Mouse (Mus musculus) stomach, postnatal 0 days (tissue): ENCODE measurements at regions not wholly inside any gene's neighbourhood (a gene's known extent, or its start where the extent isn't known, plus 50 kb on each side); places are given as distances from the start of the nearest gene placed in this dataset.
A peak's percentile ranks its signal among the peaks of the same experiment; 100 is the strongest.

Source experiments
- ATAC-seq: fragments of 200-750 bp; cut with Nextera tagmentation; 2 replicates; pipeline ENCODE4 v1.8.0; 2017; ENCODE audit not compliant: low FRiP score, low TSS enrichment
- DNase-seq: peaks from one replicate; pipeline ENCODE4 v3.0.0-alpha.2; 2016; ENCODE audit warnings: low spot score
- H3K27ac ChIP-seq: fragments of 300-500 bp; sonication (generic); replicated peaks from 2 replicates; pipeline ENCODE4 v1.5.1; 2014; ENCODE audit warnings: mild to moderate bottlenecking, control low read depth
- H3K27me3 ChIP-seq: fragments of 300-500 bp; sonication (generic); 2 replicates; pipeline ENCODE4 v1.6.1; 2014; ENCODE audit warnings: low read length; ENCODE audit not compliant: control insufficient read depth, insufficient read depth
- H3K36me3 ChIP-seq: fragments of 300-500 bp; sonication (generic); 2 replicates; pipeline ENCODE4 v1.6.1; 2014; ENCODE audit warnings: low read length, mixed read lengths; ENCODE audit not compliant: control insufficient read depth, insufficient read depth
- H3K4me1 ChIP-seq: fragments of 300-500 bp; sonication (generic); replicated peaks from 2 replicates; pipeline ENCODE4 v1.6.1; 2014; ENCODE audit warnings: antibody characterized with exemption; ENCODE audit not compliant: control insufficient read depth, insufficient read depth
- H3K4me2 ChIP-seq: fragments of 300-500 bp; sonication (generic); replicated peaks from 2 replicates; pipeline ENCODE4 v1.6.1; 2014; ENCODE audit warnings: low read depth, mild to moderate bottlenecking, control low read depth, moderate library complexity
- H3K4me3 ChIP-seq: fragments of 300-500 bp; sonication (generic); 2 replicates; pipeline ENCODE4 v1.5.1; 2014; ENCODE audit warnings: low read depth, low read length, control low read depth
- H3K9ac ChIP-seq: fragments of 300-500 bp; sonication (generic); 2 replicates; pipeline ENCODE4 v1.6.1; 2014; ENCODE audit warnings: mild to moderate bottlenecking, low read length, control low read depth, mixed read lengths
- H3K9me3 ChIP-seq: fragments of 300-500 bp; sonication (generic); 2 replicates; pipeline ENCODE4 v1.6.1; 2016; ENCODE audit warnings: low read length; ENCODE audit not compliant: control insufficient read depth
- CTCF ChIP-seq: IDR thresholded peaks from 2 replicates; pipeline ENCODE4 v1.5.1; 2016; ENCODE audit warnings: antibody characterized with exemption, low read depth, mild to moderate bottlenecking, moderate library complexity
- EP300 ChIP-seq: optimal IDR thresholded peaks from 2 replicates; pipeline ENCODE3; 2016; ENCODE audit warnings: antibody characterized with exemption
- WGBS: fragments of 180-500 bp; shearing (Covaris S2); extraction: QIAGEN DNeasy Blood & Tissue Kit; methylation state at CpG from one replicate; pipeline ENCODE4 v1.1.7; 2014; 5-methylcytosine and 5-hydroxymethylcytosine counted together

DNA sequence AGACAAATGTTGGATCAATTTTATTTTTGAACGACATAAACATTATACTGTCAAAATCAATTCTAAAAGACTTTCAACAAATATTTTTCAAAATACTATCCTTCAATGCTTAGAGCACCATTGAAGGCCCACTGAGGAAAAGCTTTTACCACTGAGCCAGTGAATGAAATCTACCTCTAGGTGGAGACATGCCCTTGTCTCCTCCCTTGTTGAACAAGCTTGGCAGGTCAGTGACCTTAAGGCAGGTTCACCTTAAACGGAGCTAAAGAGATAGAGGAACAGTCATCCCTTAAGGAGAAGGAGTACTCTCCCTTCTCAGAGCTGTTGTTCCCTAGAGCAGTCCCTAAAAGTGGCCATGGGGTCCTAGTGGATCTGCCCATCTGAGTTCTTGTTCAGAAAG is 136.2 kb upstream of the G2e3 start:
- H3K4me1 ChIP-seq: no peaks in the 10 kb centered on the region
- H3K9ac ChIP-seq: no peak overlapping the region
- DNase-seq (no peak), ATAC-seq (no peak)
- TF ChIP-seq CTCF: peak; percentile 42
- no peak for TF ChIP-seq EP300
- no peak overlapping the region for H3K4me2 ChIP-seq
- H3K27me3 ChIP-seq: no peaks in the 10 kb centered on the region
- no peak overlapping the region for H3K4me3 ChIP-seq
- H3K36me3 ChIP-seq: no peaks in the 10 kb centered on the region
- WGBS: 35% methylated on average over 2 of the region's 2 CpGs
- no peak overlapping the region for H3K27ac ChIP-seq
- H3K9me3 ChIP-seq: no peaks in the 10 kb centered on the region

GRCm38 (mm10) chr12:51196289-51196688 is 151.6 kb upstream of the G2e3 start:
- 57% methylated on average over 5 of the region's 5 CpGs for WGBS
- H3K9ac ChIP-seq: no peak overlapping the region
- no peaks in the 10 kb centered on the region for H3K4me1 ChIP-seq
- no peaks in the 10 kb centered on the region for H3K36me3 ChIP-seq
- TF ChIP-seq CTCF: no peak
- no peak for TF ChIP-seq EP300
- H3K9me3 ChIP-seq: no peaks in the 10 kb centered on the region
- peak overlapping the region; percentile 59; the same call in 1 of the 2 replicates for H3K27ac ChIP-seq
- no peaks in the 10 kb centered on the region for H3K27me3 ChIP-seq
- peak; percentile 23 for DNase-seq
- peak; percentile 70 for ATAC-seq
- H3K4me3 ChIP-seq: no peak overlapping the region
- H3K4me2 ChIP-seq: no peak overlapping the region

- Histone ChIP-seq H3K27me3 (no peaks in the 10 kb centered on the region), H3K4me2 (no peak overlapping the region), H3K36me3 (no peaks in the 10 kb centered on the region), H3K9me3 (no peaks in the 10 kb centered on the region), H3K4me3 (no peak overlapping the region), H3K9ac (no peak overlapping the region), H3K4me1 (no peaks in the 10 kb centered on the region), H3K27ac (peak overlapping the region; percentile 63)
- no peak for ATAC-seq
- WGBS: 50% methylated on average over 8 of the region's 8 CpGs
- DNase-seq: no peak
- no peak for TF ChIP-seq EP300
- TF ChIP-seq CTCF: no peak
Measured at GRCm38 (mm10) chr12:51195136-51195535, 152.7 kb upstream of the G2e3 start.

GRCm38 (mm10) chr12:51190754-51191153 is 157.1 kb upstream of the G2e3 start:
- no peak for DNase-seq
- 47% methylated on average over 1 of the region's 1 CpGs for WGBS
- no peak for ATAC-seq

GRCm38 (mm10) chr12:51190186-51190585 is 157.7 kb upstream of the G2e3 start:
- Histone ChIP-seq H3K36me3 (no peaks in the 10 kb centered on the region), H3K4me1 (no peaks in the 10 kb centered on the region), H3K9me3 (no peaks in the 10 kb centered on the region), H3K27me3 (no peaks in the 10 kb centered on the region), H3K27ac (no peak overlapping the region), H3K4me3 (no peak overlapping the region), H3K4me2 (no peak overlapping the region), H3K9ac (no peak overlapping the region)
- 51% methylated on average over 5 of the region's 5 CpGs for WGBS
- TF ChIP-seq CTCF (no peak), EP300 (no peak)
- no peak for DNase-seq
- ATAC-seq: no peak

More at GRCm38 (mm10) chr12:51190754-51191153, 157.1 kb upstream of the G2e3 start:
- no peak overlapping the region for H3K27ac ChIP-seq
- H3K9me3 ChIP-seq: no peaks in the 10 kb centered on the region
- no peaks in the 10 kb centered on the region for H3K4me1 ChIP-seq
- no peaks in the 10 kb centered on the region for H3K36me3 ChIP-seq
- H3K4me2 ChIP-seq: no peak overlapping the region
- H3K9ac ChIP-seq: no peak overlapping the region
- H3K4me3 ChIP-seq: no peak overlapping the region
- TF ChIP-seq CTCF: no peak
- TF ChIP-seq EP300: no peak
- no peaks in the 10 kb centered on the region for H3K27me3 ChIP-seq

DNA sequence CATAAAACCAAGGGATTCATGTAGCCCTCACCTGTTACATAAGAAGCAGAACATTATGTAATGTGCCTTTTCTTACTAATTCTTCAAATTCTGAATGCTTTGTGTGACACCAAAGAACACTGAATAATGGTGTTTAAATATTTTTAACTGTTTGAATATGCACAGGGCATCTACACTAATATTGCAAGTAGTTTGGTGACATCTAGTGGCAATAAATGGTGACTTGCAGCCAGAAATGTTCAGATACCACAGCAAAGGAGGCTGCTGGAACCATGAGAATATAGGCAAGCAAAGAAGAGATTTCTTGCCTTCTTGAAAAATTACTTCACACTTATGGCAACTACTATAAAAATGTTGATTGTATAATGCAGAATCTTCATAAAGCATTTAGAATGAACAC is 159.6 kb upstream of the G2e3 start:
- DNase-seq (no peak), ATAC-seq (no peak)
- no peaks in the 10 kb centered on the region for H3K36me3 ChIP-seq
- H3K4me1 ChIP-seq: no peaks in the 10 kb centered on the region
- no peak overlapping the region for H3K4me3 ChIP-seq
- H3K27ac ChIP-seq: no peak overlapping the region
- no peak overlapping the region for H3K9ac ChIP-seq
- no peaks in the 10 kb centered on the region for H3K9me3 ChIP-seq
- no peaks in the 10 kb centered on the region for H3K27me3 ChIP-seq
- no peak overlapping the region for H3K4me2 ChIP-seq
- peak; percentile 85 for TF ChIP-seq CTCF
- no peak for TF ChIP-seq EP300
